Mouse (Mus musculus): ENCODE measurements around the gene Otud7b. TPM values are rescaled to one million over a fixed set of nuclear protein-coding genes. Genes with fewer than 3 reads are reported as not detected.

Gene Otud7b
- polyA plus RNA-seq, 1 experiment: 23.6 TPM

DNA sequence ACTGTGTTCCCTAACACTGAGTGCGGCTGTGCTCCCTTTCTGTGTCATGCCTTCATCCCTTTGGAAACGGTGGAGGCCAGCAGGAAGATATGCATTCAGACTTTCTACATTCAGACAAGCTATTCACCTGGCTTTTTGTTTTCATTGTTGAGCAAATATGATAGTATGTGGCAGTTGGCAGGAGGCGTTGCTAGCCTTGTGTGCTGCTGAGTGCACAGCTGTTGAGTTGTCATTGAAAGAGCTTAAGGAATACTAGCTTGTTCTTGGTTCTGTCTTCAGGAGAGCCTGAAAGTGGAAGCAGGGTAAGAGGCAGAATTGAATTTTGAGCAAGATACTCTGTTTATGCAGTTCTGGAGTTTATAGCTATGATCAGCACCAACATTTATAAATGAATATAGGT lies 28.2 kb downstream of the Otud7b start:
- TF ChIP-seq POLR2A (IDR thresholded peaks at IDR 0.05; ENCODE audit: low read depth, low read length): no peak
- no peak for TF ChIP-seq CTCF (IDR thresholded peaks at IDR 0.05; ENCODE audit: extremely low read depth, insufficient read length, insufficient replicate concordance, low read depth, low read length)
- no peak overlapping the region for H3K27ac ChIP-seq (ENCODE audit: insufficient read depth, low read depth, low read length)
- no peaks in the 10 kb centered on the region for H3K27me3 ChIP-seq (ENCODE audit: control insufficient read depth, insufficient read depth, low read length)
- no peaks in the 10 kb centered on the region; the same call in 1 of the 2 replicates for H3K36me3 ChIP-seq (ENCODE audit: control insufficient read depth, insufficient read depth, low read length)
- WGBS: 62% methylated on average over 3 of the region's 3 CpGs
- H3K4me1 ChIP-seq (ENCODE audit: control insufficient read depth, insufficient read depth, insufficient read length, low read length): peaks cover 3% of the 10 kb centered on the region; the same call in 1 of the 2 replicates
- no peak overlapping the region for H3K4me3 ChIP-seq (ENCODE audit: low read depth, low read length)

DNA sequence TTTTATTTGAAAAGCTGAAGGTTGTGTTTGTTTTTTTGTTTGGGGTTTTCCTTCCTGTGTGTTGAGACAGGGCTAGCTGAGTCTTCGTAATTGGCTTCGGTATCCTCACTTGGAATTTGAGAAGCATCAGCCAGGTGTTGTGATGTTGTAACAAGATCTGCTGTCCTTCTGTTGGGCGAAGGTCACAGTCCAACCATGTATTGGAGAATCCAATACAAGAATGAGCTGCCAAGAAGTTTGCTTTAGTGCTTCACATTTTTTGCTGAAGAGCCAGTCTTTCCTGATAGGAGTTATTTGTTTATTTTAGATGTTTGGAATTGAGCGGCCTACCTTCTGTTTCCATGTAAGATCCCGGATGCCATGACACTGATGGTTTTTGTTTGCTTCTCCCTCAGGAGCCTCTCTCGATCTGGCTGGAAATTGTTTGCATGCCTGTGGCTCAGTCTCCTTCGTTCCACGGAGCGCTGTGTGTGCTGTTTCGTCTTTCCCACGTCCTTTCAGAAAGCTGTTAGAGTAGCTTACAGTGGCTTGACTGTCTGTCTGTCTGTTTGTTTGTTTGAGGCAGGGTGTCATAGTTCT lies 29.1 kb downstream of the Otud7b start:
- Histone ChIP-seq H3K27me3 (ENCODE audit: control insufficient read depth, insufficient read depth, low read length) (no peaks in the 10 kb centered on the region), H3K4me3 (ENCODE audit: low read depth, low read length) (no peak overlapping the region), H3K4me1 (ENCODE audit: control insufficient read depth, insufficient read depth, insufficient read length, low read length) (peaks cover 3% of the 10 kb centered on the region; the same call in 1 of the 2 replicates), H3K27ac (ENCODE audit: insufficient read depth, low read depth, low read length) (peak overlapping the region; percentile 3; the same call in 1 of the 2 replicates), H3K36me3 (ENCODE audit: control insufficient read depth, insufficient read depth, low read length) (peaks cover 2% of the 10 kb centered on the region; the same call in 1 of the 2 replicates)
- TF ChIP-seq CTCF (IDR thresholded peaks at IDR 0.05; ENCODE audit: extremely low read depth, insufficient read length, insufficient replicate concordance, low read depth, low read length): no peak
- TF ChIP-seq POLR2A (IDR thresholded peaks at IDR 0.05; ENCODE audit: low read depth, low read length): no peak
- WGBS: 57% methylated on average over 11 of the region's 11 CpGs

DNA sequence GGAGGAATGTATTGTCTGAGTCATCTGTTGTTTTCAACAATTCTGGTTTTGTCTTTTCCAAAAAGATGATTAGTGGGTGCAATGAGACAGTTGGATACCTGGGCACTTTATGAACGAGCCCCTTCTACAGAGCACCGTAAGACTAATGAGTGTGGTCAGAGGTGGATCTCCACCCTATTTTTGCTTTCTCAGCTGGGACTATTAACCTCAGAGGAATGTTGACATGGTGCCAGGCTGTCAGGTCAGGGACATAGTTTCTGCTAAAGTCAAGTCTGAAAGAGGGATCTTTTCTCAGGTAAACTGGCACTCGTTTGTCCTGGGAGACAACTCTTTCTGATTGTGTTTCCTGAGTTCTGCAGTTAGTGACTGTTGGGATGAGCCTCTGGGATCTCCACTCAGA lies 30.7 kb downstream of the Otud7b start:
- H3K4me3 ChIP-seq (ENCODE audit: low read depth, low read length): no peak overlapping the region
- H3K4me1 ChIP-seq (ENCODE audit: control insufficient read depth, insufficient read depth, insufficient read length, low read length): peaks cover 3% of the 10 kb centered on the region; the same call in 1 of the 2 replicates
- peaks cover 3% of the 10 kb centered on the region; the same call in 1 of the 2 replicates for H3K36me3 ChIP-seq (ENCODE audit: control insufficient read depth, insufficient read depth, low read length)
- WGBS: 34% methylated on average over 3 of the region's 3 CpGs
- no peak overlapping the region for H3K27ac ChIP-seq (ENCODE audit: insufficient read depth, low read depth, low read length)
- no peaks in the 10 kb centered on the region for H3K27me3 ChIP-seq (ENCODE audit: control insufficient read depth, insufficient read depth, low read length)
- no peak for TF ChIP-seq CTCF (IDR thresholded peaks at IDR 0.05; ENCODE audit: extremely low read depth, insufficient read length, insufficient replicate concordance, low read depth, low read length)
- TF ChIP-seq POLR2A (IDR thresholded peaks at IDR 0.05; ENCODE audit: low read depth, low read length): no peak

DNA sequence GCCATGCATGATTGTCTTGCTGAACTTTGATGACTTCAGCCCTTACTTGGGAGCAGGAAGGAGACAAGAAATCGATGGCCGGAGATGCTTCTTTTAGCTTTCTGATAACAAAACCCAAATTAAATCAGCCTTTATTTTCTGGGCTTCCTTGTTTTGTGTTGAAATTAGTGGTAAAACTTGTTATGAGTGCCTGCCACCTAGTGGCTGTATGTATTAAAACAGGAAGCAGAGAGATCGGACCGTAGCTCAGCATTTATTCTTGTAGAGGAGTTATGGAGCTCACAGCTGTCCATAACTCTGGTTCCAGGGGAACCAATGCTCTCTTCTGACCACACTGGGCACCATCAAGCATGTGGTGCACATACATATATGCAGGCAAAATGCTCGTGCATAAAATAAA lies 43.6 kb downstream of the Otud7b start:
- no peaks in the 10 kb centered on the region for H3K4me1 ChIP-seq (ENCODE audit: control insufficient read depth, insufficient read depth, insufficient read length, low read length)
- TF ChIP-seq CTCF (IDR thresholded peaks at IDR 0.05; ENCODE audit: extremely low read depth, insufficient read length, insufficient replicate concordance, low read depth, low read length) (no peak), POLR2A (IDR thresholded peaks at IDR 0.05; ENCODE audit: low read depth, low read length) (no peak)
- H3K27me3 ChIP-seq (ENCODE audit: control insufficient read depth, insufficient read depth, low read length): no peaks in the 10 kb centered on the region
- H3K27ac ChIP-seq (ENCODE audit: insufficient read depth, low read depth, low read length): no peak overlapping the region
- H3K36me3 ChIP-seq (ENCODE audit: control insufficient read depth, insufficient read depth, low read length): peaks cover 48% of the 10 kb centered on the region
- no peak overlapping the region for H3K4me3 ChIP-seq (ENCODE audit: low read depth, low read length)
- WGBS: 9% methylated on average over 5 of the region's 5 CpGs

DNA sequence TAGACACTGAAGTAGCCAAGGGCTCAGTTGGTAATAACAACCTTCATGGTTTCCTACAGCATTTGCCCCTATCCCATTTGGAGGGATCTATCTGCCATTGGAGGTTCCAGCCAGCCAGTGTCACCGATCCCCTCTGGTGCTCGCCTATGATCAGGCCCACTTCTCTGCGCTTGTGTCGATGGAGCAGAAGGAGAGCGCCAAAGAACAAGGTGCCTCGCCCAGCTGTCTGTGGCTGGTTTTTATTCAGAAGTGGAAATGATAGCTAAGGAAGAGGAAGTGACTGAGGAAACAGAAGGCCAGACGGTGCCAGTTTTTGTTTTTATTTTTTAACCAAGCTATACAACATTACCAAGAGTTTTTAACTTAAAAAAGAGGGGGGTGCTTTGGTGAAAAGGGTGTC lies 47.5 kb downstream of the Otud7b start:
- no peak overlapping the region for H3K4me3 ChIP-seq (ENCODE audit: low read depth, low read length)
- peaks cover 56% of the 10 kb centered on the region for H3K36me3 ChIP-seq (ENCODE audit: control insufficient read depth, insufficient read depth, low read length)
- H3K27ac ChIP-seq (ENCODE audit: insufficient read depth, low read depth, low read length): no peak overlapping the region
- 83% methylated on average over 7 of the region's 7 CpGs for WGBS
- H3K27me3 ChIP-seq (ENCODE audit: control insufficient read depth, insufficient read depth, low read length): no peaks in the 10 kb centered on the region
- H3K4me1 ChIP-seq (ENCODE audit: control insufficient read depth, insufficient read depth, insufficient read length, low read length): no peaks in the 10 kb centered on the region
- TF ChIP-seq CTCF (IDR thresholded peaks at IDR 0.05; ENCODE audit: extremely low read depth, insufficient read length, insufficient replicate concordance, low read depth, low read length) (no peak), POLR2A (IDR thresholded peaks at IDR 0.05; ENCODE audit: low read depth, low read length) (no peak)

DNA sequence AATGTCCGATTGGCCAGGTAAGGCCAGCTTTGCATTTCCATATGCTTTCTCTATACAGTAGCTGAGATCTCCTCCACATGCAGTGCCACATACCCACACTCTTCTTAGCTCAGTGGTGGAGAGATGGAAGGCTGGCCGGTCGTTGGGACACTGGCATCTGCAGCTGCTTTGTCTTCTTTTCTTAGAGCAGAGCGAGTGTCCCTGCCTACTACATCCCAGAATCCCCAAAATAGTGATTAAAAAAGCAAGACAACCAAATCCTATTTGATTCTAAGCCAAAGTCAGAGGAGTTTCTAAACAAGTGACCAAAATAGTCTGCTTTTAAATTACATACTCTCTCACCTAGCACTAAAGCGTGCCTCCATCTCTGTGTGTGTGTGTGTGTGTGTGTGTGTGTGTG lies 48.3 kb downstream of the Otud7b start:
- WGBS: 95% methylated on average over 5 of the region's 5 CpGs
- no peaks in the 10 kb centered on the region for H3K27me3 ChIP-seq (ENCODE audit: control insufficient read depth, insufficient read depth, low read length)
- H3K36me3 ChIP-seq (ENCODE audit: control insufficient read depth, insufficient read depth, low read length): peaks cover 54% of the 10 kb centered on the region
- no peaks in the 10 kb centered on the region for H3K4me1 ChIP-seq (ENCODE audit: control insufficient read depth, insufficient read depth, insufficient read length, low read length)
- no peak overlapping the region for H3K27ac ChIP-seq (ENCODE audit: insufficient read depth, low read depth, low read length)
- H3K4me3 ChIP-seq (ENCODE audit: low read depth, low read length): no peak overlapping the region
- TF ChIP-seq CTCF (IDR thresholded peaks at IDR 0.05; ENCODE audit: extremely low read depth, insufficient read length, insufficient replicate concordance, low read depth, low read length) (no peak), POLR2A (IDR thresholded peaks at IDR 0.05; ENCODE audit: low read depth, low read length) (no peak)

DNA sequence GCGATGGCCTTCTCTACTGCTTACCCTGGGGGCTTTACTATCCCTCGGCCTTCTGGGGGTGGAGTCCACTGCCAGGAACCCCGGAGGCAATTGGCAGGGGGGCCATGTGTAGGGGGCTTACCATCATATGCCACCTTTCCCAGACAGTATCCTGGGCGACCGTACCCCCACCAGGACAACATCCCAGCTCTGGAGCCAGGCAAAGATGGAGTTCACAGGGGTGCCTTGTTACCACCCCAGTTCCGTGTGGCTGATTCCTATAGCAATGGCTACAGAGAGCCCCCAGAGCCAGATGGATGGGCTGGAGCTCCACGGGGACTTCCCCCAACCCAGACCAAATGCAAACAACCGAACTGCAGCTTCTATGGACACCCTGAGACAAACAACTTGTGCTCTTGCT lies 51.2 kb downstream of the Otud7b start:
- TF ChIP-seq CTCF (IDR thresholded peaks at IDR 0.05; ENCODE audit: extremely low read depth, insufficient read length, insufficient replicate concordance, low read depth, low read length) (no peak), POLR2A (IDR thresholded peaks at IDR 0.05; ENCODE audit: low read depth, low read length) (no peak)
- 86% methylated on average over 8 of the region's 8 CpGs for WGBS
- H3K36me3 ChIP-seq (ENCODE audit: control insufficient read depth, insufficient read depth, low read length): peaks cover 50% of the 10 kb centered on the region
- no peak overlapping the region for H3K27ac ChIP-seq (ENCODE audit: insufficient read depth, low read depth, low read length)
- no peaks in the 10 kb centered on the region for H3K27me3 ChIP-seq (ENCODE audit: control insufficient read depth, insufficient read depth, low read length)
- no peak overlapping the region for H3K4me3 ChIP-seq (ENCODE audit: low read depth, low read length)
- peaks cover 8% of the 10 kb centered on the region; the same call in 1 of the 2 replicates for H3K4me1 ChIP-seq (ENCODE audit: control insufficient read depth, insufficient read depth, insufficient read length, low read length)
